Mouse (Mus musculus): ENCODE measurements around the gene Dand5.

DNA sequence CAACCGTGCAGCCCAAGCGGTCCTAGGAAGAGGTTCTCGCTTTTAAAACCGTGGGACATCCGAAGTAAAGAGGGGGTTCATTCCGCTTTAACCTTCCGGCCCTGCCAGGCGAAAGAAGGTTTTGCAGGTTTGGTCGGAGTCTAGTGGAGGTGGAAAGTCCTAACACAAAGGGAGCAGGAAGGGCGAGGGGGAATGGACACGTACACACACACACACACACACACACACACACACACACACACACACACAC is 37.2 kb downstream of the Dand5 start:
- TF ChIP-seq CTCF (IDR thresholded peaks at IDR 0.05) (no peak), EP300 (IDR thresholded peaks at IDR 0.05; ENCODE audit: insufficient read depth, low read depth, low read length) (no peak)

All from heart, adult 2 months (tissue).